Mouse (Mus musculus): ENCODE data around the gene Brdt.

The Brdt gene

DNA sequence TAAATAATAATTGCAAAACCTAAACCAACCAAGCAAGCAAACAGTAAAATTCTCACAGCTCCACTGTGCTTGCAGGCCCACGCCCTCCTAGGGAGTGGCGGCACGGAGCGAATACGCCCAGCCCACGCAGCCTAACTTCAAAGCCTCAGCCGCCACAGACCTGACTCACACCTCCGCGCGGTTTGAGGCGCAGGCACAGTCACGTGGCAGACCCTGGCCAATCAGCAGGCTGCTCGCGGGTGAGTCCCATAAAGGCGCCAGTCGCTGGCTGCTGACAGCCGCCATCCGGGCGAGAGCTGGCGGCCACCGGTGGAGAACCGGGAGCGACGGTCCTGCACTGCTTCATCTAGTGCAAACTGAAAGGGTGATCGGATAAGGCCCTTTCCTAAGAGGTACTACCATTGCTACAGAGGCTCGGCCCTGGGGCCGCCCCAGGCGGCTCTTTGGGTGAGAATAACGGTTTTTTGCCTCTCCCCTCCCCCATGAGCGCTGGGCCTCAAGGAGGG lies at the start of gene Brdt:
Gene Brdt (plus strand): TSS at position 244 of the 506 bp plus-strand sequence.
- DNase-seq (ENCODE audit: low spot score in 2 of 2) = no peak

DNA sequence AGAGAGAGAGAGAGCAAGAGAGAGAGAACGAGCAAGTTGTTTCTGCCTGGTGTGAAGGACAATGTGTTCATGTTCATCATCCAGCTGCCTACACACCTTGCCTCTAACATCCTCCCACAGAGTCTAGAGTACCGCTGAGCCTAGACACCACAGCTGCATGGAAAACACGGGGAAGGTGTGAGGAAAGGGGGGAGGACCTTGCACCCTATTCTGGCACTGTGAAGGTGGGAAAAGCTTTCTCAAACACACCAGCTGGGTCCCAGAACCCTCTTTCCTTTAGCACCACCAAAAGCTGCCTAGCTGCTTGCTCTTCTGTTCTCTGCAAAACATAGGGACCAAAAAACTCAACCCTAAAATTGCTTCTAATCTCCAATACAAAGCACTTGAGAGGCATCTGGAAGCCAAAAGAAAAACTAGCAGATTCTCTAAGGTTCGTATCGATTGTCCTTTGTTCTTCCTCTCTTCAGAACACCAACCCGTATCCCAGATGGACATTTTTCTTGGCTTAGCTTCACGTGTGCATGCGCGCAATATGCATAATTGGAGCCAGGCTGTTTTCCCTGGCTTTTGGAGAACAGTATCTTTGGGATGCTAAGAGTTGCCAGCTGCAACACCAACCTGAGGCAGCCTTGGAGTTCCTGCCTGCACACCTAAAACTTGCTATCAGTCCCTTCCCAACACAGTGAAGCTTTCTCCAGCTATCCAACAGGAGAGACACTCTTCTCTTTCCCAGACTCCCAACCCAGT lies 48.2 kb upstream of the Brdt start:
- no peak for DNase-seq (ENCODE audit: low spot score in 2 of 2)

DNA sequence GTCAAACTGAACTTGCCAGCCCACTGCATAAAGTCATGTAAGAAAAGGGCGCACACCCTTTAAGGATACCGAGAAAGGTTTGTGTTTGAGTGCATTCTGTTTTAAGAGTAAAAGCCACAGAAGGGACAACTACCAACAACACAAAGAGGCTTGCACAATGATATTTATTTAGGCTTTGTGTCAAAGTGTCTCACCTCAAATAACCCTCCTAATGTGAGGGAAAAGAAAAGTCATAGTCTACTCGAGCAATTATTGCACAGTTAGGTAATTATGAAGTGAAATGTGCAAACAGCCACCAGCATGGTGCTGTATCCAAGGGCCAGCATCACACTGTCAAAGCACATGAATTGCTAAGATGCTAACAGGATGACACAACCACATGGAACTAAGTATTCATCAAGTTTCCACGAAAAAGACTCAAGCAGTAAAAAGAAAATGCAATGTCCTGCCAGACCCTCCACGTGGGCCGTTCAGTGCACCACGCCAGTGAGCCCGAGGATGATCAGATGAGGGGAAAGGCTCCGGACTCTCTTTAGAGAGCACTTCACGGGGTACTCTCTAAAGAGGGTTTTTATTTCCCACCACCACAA lies 46.9 kb upstream of the Brdt start:
- DNase-seq (ENCODE audit: low spot score in 2 of 2) = no peak

DNA sequence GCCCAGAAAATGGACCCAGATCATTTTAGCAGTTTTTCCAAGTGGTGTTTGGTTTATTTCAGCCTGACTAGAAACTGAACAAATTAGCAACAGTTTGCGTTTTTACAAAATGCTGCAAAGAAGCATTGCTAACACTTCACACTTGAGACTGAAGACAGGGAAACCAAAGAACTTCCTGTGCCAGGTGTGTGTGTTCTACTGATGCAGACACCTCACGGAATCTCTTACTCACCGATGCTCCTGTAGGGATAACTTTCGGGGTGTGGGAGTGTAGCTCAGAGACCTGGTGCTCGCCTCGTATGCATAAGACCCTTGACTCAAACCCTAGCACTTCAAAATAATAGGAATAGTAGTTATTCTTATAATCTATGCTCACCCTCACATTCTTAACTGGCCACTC lies 45.4 kb upstream of the Brdt start:
- no peak for DNase-seq (ENCODE audit: low spot score in 2 of 2)

DNA sequence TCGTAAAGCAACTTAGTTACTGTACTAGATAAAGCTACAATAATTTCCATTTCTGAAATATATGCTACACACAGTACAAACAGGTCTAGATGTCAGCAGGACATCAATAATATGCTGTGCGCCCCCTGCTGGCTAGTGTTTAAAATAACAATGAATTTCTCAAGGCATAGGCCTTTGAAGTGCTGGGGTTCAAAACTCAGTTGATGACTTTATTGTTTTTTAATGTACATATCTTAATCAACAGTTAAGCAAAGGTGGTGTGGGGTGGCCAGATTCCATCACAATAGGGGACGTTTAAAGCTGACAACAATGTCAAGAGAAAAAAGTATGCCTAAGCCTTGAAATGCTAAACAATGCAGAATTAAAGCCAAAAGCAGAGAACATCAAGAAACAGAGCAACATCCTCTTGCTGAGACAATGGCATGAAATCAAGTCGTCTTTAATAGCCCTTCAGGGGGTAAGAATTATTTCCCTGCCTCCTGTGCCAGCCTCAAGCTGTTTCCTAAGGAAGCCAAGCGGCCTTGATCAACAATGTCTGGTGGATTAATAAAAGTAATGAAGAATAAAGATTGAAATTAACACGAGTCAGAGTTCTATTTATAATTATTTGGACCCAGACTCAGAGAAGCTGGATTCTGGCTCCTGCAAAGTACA lies 43.6 kb upstream of the Brdt start:
- DNase-seq (ENCODE audit: low spot score in 2 of 2) = no peak

DNA sequence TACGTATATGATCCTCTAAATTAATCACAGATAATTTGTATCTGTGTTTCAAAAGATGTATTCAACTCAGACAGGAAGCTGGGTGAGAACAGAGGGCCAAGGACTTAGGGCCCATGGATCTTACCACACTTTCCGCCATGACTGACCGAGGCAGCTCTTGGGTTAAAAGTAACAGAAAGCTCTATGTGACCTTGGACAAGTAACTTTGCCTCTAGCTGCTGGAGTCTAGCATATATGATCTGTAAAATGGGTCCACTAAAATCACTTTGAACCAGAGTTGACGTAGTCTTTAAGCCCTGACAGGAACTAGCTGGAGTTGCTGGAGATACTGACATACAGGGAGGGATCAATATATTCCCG lies 43.1 kb upstream of the Brdt start:
- no peak for DNase-seq (ENCODE audit: low spot score in 2 of 2)

DNA sequence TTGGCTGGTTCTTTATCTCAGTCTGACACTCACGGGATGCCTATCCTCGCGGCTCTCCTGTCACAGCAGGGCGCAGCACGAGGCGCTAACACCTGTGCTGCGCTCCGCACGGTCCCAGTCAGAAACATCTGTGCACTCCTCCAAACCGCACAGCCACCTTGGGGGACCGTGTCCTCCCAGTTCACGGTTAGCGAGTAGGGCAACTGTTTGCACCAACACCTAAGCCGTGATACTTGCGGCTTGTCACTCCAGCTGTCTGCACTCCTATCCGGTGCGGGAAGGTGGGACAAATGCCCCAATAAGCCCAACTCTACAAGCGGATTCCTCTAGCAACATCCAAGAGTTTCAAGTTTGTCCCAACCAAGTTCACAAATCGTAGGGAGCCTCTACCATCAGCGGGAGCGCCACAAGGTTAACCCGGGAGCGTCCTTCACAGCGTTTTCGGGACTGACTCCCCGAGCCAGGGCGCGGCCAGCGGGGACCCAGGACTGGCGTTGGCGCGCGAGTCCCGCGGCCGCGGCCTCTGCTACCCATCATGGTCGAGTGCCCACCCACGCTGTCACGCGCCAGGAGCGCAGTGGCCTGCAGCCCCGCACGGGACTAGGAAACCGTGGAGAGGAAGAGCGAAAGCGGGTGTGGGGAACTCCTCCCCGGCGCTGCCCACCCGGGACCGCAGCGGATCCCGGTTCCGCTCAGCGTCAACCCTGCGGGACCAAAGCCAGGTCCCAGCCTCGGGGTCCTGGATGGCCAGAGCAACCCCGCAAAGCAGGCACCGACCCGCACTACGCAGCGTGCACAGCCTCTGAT lies 42.3 kb upstream of the Brdt start:
- DNase-seq (ENCODE audit: low spot score in 2 of 2) = peak in 1 of 2 experiments; percentile 14

DNA sequence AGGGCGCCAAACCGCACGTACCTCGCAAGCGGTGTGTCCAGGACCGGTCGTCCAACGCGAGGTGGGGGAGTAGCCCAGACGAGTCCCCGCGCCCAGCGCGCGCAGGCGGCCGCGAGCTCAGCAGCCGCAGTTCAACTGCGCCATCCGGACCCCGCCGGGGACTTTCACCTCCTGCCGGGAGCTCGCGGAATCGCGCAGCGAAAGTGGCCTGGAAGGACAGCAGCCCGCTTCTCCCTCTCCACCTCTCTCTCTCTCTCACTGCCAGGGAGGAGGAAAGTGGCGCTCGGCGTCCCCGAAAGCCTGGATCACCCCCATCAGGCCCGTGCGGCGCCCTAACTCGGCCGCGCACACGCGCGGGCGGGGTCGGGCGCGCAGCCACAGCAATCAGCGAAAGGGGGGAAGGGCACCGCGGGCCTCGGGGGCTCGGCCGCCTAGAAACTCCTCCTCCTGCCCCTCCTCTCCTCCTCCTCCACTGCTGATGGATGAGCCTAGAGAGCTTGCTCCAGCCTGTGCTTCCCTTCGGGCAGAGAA lies 41.7 kb upstream of the Brdt start, which contains the start of gene Tgfbr3:
Gene Tgfbr3 (minus strand): TSS at position 396 of the 531 bp plus-strand sequence.
- DNase-seq (ENCODE audit: low spot score in 2 of 2) = peak; percentile 38 to 58

DNA sequence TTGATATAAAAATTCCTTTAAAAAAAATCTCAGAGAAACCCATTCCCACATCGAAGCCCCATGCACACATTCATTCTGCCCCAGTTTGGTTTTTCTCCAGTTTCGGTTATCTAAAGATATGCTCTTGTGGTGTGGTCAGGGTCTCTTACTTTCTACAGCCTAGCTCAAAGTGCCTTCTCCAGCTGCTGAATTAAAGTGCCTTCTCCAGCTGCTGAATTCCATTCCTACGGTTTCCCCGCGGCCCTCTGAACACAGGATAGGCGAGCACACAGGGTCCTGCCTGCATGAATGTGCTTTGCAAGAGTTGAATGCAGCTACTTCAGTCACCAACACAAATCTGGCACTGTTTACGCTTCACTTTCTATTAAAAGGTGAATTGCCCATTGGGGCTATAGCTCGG lies 41.0 kb upstream of the Brdt start:
- no peak for DNase-seq (ENCODE audit: low spot score in 2 of 2)

DNA sequence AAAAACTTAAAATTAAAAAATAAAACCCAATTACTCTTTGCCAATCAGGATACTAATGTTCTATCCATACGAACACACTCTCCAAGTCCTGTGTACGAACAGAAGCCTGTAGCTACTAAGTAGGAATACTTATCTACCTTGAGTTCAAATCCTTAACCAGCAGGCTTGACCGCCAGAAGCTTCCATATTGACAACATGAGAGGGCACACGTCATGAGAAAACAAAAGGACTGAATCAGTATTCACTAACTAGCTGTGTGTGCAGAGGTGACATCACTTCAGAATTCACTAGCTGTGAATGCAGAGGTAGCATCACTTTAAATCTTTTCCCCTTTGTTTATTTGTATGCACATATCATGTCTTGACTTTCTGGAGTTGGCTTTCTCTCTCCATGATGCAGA lies 36.9 kb upstream of the Brdt start:
- DNase-seq (ENCODE audit: low spot score in 2 of 2) = no peak

DNA sequence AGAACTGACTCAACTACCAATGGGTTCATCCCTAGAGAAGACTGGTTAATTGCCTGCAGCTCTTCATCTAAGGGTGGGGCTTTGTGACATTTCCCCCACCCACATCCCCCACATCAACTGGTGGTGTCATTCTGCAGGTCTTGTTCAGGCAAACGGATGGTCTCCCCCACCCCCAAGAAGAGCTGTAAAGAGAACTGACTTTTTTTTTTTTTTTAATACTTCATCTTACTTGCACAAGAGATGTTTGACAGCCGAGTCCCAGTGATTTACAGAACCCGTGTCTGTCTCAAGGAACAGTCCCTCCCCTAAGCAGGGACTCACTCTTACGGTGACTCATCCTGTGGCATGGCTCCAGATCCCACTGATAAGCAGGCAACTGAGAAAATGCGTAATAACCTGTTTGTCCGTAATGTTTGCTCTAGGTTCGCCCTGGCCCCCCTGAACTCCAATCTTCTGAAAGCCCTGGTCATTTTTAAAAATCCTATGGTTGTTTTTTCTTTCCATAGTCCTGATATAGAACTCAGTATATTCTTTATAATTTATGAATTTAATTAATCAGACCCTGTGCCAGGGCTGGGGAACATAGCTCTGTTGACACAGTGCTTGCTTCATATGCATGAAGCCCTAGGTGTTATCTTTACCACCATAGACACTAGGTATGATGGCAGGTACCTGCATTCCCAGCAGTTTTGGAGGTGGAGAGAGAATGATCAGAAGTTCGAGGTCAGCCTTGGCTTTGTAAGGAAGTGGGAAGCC lies 35.7 kb upstream of the Brdt start:
- no peak for DNase-seq (ENCODE audit: low spot score in 2 of 2)

DNA sequence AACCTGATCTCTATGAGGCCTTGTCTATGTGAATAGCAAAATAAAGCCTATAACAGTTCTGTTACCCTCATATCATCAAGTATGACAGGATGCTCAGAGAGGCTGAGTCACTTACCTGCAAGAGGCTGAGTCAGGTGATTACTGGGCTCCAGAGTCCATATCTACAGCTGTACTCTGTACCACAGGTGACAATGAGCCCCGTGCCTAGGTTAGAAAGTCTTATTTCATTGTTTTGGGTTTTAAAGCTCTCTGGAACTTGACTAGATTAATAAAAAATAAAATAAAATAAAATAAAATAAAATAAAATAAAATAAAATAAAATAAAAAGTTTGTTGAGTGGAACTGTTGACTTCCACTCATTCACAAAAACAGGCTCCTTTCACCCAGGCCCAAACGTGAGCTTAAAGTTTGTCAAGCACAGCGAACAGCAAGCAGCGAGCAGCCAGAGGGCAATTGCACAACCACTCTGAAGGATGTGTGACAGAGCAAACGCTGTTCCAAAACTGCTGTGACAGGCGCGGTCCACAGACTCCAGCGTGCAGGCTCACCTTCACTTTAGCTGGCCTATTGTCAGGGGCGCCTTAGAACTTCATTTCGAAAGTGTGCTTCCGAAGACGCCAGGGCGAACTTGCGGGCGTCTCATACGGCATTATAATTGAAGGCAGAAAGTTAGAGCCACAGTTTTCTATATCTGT lies 35.0 kb upstream of the Brdt start:
- no peak for DNase-seq (ENCODE audit: low spot score in 2 of 2)

DNA sequence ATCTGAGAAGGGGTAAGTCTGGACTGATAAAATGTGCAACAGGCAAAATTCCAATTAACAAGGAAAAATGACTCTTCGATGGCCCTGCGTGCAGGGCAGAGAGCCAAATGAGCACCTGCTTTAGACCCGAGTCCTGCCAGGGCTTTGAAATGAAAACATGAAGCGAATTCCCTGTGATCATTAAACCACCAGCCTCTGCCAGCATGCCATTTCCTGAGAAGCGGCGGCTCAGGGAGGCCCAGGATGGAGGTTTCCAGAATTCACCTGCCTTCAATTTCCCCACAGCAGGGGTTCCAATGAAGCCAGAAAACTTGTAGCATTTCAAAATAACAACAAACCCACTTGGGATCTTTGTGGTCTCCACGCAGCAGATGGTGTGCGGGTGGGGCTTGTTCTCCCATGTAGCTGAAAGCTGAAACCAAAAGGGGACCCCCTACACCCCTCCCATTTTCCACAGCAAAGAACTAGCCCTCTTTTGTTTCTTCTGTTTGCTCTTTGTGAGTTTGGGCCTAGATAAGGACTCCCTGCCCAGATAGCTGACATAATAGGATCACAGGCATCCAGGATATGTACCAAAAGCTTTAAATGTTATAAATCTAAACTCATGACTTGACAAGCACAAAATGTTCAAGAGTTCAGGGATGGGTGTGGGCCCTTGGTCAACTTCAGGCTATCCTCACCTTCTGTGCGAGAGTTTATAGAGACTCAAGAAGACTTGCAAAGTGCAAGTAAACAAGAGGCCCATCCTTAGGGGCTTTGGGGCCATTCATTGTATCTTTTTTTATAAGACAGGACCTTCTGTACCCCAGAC lies 34.2 kb upstream of the Brdt start:
- DNase-seq (ENCODE audit: low spot score in 2 of 2) = no peak

DNA sequence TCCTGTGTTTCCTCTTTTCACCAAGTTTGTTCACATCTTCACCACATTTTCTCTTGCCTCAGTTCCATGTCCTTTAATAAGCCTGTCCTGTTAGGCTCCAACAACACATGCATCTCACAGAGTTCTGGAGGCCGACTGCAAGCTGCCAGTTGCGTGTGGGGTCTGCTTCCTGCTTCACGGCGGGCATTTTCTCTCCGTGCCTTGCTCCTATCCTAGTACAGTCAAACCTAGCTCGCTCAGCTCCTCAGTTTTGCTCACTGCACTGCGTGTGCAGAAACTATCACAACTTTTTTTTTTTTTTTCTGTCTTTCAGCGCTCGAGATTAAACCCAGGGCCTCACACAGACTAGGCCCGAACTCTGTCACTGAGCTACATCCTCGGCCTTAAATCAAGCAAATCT lies 32.1 kb upstream of the Brdt start:
- no peak for DNase-seq (ENCODE audit: low spot score in 2 of 2)

DNA sequence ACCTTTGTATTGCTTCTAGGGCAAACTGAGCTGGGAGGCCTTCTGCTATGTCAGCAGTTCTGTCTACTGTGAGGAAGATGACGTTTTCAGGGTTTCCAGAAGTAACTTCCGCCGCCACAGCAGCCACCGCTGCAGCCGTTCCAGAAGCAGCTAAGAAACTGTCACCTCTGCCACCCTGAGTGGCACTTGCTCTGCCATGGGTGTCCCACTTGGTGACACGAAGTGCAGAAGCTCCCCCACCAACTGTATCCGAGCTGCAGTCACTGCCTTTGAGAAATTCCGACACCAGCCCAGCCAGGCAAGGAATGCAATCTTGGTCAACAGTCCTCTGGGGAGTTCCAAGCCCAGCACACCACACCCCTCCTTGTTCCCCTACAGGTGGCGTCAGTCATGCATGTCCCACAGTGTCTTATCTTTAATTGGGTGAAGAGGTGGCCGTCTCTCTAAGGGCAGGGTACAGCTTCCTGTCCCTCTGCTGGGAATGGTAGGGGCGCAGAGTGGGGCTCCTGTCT lies 27.6 kb upstream of the Brdt start:
- no peak for DNase-seq (ENCODE audit: low spot score in 2 of 2)

DNA sequence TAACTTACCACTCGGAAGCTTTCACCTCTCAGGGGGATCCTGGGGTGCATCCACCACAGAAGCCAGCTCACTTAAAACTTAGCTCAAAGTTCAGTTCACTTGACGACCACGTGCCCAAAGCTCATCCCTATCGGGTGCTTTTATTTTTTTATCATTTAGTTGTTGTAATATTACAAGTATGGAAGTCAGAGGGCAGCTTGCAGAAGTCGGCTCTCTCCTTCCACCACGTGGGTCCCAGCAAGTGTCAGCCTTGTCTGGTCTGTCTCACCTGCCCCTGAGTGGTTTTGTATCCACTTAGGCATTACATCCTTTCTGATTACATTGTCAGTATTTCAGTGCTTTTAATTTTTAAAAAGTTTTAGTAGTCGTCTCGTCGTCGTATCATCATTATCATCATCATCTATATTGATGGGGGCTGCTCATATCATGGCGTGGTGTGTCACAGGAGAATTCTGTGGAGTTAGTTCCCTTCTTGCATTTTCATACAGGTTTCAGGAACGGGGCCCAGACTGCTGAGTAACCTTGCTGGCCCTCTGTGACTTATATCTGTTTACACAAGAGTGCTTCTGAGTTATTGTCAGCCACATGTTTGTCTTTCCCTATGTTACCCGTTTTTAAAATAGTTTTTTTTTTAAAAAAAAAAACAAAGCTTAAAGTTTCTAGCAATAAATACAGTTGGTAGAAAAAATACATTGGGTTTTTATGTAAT lies 26.7 kb upstream of the Brdt start:
- DNase-seq (ENCODE audit: low spot score in 2 of 2) = no peak

DNA sequence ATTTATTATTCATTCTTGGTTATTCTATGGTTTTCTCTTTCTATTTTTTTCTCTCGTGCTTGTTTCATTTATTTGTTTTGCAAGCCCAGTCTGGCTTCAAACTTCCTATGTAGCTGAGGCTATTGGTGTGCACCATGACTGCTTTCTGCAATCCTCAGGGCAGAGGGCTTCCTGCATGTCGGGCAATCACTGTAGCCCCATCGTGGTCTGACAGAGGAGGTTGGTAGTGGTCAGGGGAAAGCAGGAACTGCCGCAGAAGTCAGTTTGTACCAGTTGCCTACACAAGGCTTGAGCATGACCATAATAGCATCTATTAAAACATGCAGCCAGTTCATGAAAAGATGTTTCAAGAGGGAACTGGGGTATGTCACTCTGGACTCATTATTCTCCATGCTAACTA lies 23.5 kb upstream of the Brdt start:
- no peak for DNase-seq (ENCODE audit: low spot score in 2 of 2)

DNA sequence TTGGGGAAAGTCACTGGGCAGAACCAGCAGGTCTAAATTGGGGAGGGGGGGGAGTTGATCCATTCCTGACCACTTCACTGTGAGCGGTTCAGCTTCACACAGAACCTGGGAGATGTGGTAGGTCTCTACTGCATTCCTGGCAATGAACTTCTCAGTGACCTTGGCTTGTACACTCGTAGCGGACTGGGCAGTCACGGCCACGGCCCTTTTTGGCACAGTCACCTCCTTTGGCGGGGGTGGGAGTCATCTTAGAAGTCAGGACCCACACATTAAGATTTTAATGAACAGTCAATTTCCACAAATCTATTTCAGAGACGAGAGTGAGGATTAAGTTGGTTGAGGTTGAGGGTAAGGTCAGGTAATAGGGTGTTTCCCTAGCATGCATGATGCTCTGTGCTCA lies 13.8 kb upstream of the Brdt start:
- no peak for DNase-seq (ENCODE audit: low spot score in 2 of 2)

DNA sequence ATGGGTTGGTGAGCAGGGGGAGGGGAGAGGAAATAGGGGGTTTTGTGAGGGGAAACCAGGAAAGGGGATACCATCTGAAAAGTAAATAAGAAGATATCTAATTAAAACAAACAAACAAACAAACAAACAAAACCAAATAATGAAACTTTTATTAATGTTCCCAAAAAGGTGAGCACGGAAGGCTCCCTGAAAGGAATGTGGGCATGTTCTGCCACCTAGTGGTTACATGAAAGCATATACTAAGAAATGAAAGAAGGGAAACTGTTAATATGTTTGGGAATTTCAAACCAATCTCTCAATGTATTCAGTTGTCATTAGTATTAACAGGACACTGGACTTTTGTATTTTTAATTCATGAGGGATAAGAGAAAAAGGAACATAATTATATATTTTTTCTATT lies 10.3 kb upstream of the Brdt start:
- no peak for DNase-seq (ENCODE audit: low spot score in 2 of 2)

Data from right cerebral cortex, postnatal 36 days (tissue).